Mouse (Mus musculus): ENCODE data around the gene Dolpp1. TPM values are rescaled to one million over a fixed set of nuclear protein-coding genes. Genes with fewer than 3 reads are reported as not detected.
A peak's percentile ranks its signal among the peaks of the same experiment; 100 is the strongest.

Gene Dolpp1
- polyA plus RNA-seq, 1 experiment = 19.4 TPM

GRCm38 (mm10) chr2:30389000-30389399 lies 3.1 kb upstream of the Dolpp1 start:
- Histone ChIP-seq H3K4me3 (ENCODE audit: insufficient read depth, poor library complexity, severe bottlenecking) (no peak overlapping the region), H3K27me3 (ENCODE audit: control insufficient read depth, insufficient read depth, insufficient read length) (no peaks in the 10 kb centered on the region), H3K79me2 (ENCODE audit: control insufficient read depth, insufficient read depth) (peaks cover 11% of the 10 kb centered on the region), H3K36me3 (ENCODE audit: control insufficient read depth, insufficient read depth) (no peaks in the 10 kb centered on the region), H3K79me3 (ENCODE audit: low read depth) (peaks cover 5% of the 10 kb centered on the region), H3ac (ENCODE audit: control insufficient read depth, insufficient read length, low read depth) (no peak overlapping the region)
- no peak for TF ChIP-seq MYOG (IDR thresholded peaks at IDR 0.05; ENCODE audit: control insufficient read depth, extremely low read depth, insufficient read length)
- no peak for TF ChIP-seq MYOD1 (IDR thresholded peaks at IDR 0.05; ENCODE audit: control insufficient read depth, insufficient read length, low read depth)
- no peak for TF ChIP-seq CTCF (IDR thresholded peaks at IDR 0.05; ENCODE audit: control insufficient read depth, insufficient read depth, insufficient read length)
- TF ChIP-seq CEBPB (IDR thresholded peaks at IDR 0.05; ENCODE audit: low read depth) = no peak
- TF ChIP-seq MAX (IDR thresholded peaks at IDR 0.05) = no peak
- TF ChIP-seq FOSL1 (IDR thresholded peaks at IDR 0.05; ENCODE audit: insufficient read depth, low read length, poor library complexity, severe bottlenecking) = no peak
- no peak for TF ChIP-seq USF1 (IDR thresholded peaks at IDR 0.05; ENCODE audit: low read depth)

DNA sequence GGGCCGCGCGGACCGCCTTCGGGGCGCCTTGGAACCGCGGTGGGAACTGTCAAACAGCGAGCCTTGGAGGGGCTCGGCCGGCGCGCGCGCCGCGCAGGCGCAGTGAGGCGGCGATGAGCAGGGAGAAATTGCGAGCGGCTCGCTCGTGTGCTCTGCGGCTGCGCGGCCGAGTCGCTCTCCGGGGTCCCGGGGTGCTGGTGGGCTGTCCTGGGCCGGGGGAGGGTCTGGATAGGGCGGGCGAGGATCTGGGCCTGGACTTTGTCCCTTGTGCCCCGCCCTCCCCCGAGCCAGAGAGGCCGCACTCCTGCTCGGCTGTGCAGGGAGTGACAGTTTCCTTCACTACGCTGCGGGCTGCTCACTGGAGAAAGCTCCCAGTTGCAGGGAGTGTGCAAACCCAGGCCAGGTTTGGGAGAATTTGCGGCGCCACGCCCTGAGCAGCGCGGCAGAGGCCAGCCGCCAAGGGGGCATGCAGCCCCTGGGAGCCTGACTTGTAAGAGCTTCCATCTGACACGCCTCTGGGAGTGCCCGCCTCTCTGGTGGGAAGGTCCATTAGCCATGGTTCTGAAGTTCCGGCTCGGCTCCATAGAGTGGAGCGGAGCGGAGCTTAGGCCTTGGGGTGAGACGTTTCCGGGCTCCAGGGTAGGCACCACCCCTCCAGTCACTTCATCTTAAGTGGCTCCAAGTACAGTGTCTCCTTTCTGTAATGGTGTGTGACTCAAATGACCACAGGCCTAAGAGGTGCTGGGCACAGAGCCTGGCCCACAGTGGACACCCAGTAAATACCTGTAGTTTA lies 719 bp downstream of the Dolpp1 start:
- H3K4me3 ChIP-seq (ENCODE audit: insufficient read depth, poor library complexity, severe bottlenecking) = peak overlapping the region; percentile 83
- peaks cover 5% of the 10 kb centered on the region for H3K79me3 ChIP-seq (ENCODE audit: low read depth)
- H3K27me3 ChIP-seq (ENCODE audit: control insufficient read depth, insufficient read depth, insufficient read length) = no peaks in the 10 kb centered on the region
- peaks cover 10% of the 10 kb centered on the region for H3K36me3 ChIP-seq (ENCODE audit: control insufficient read depth, insufficient read depth)
- peaks cover 25% of the 10 kb centered on the region for H3K79me2 ChIP-seq (ENCODE audit: control insufficient read depth, insufficient read depth)
- peak overlapping the region; percentile 51 for H3ac ChIP-seq (ENCODE audit: control insufficient read depth, insufficient read length, low read depth)
- TF ChIP-seq CEBPB (IDR thresholded peaks at IDR 0.05; ENCODE audit: low read depth) (no peak), MYOG (IDR thresholded peaks at IDR 0.05; ENCODE audit: control insufficient read depth, extremely low read depth, insufficient read length) (no peak), CTCF (IDR thresholded peaks at IDR 0.05; ENCODE audit: control insufficient read depth, insufficient read depth, insufficient read length) (no peak), FOSL1 (IDR thresholded peaks at IDR 0.05; ENCODE audit: insufficient read depth, low read length, poor library complexity, severe bottlenecking) (no peak), MYOD1 (IDR thresholded peaks at IDR 0.05; ENCODE audit: control insufficient read depth, insufficient read length, low read depth) (no peak), MAX (IDR thresholded peaks at IDR 0.05) (no peak), USF1 (IDR thresholded peaks at IDR 0.05; ENCODE audit: low read depth) (no peak)

GRCm38 (mm10) chr2:30393370-30393656 lies 1.3 kb downstream of the Dolpp1 start:
- peaks cover 15% of the 10 kb centered on the region for H3K36me3 ChIP-seq (ENCODE audit: control insufficient read depth, insufficient read depth)
- no peaks in the 10 kb centered on the region for H3K27me3 ChIP-seq (ENCODE audit: control insufficient read depth, insufficient read depth, insufficient read length)
- no peak for TF ChIP-seq FOSL1 (IDR thresholded peaks at IDR 0.05; ENCODE audit: insufficient read depth, low read length, poor library complexity, severe bottlenecking)
- TF ChIP-seq MAX (IDR thresholded peaks at IDR 0.05) = no peak
- no peak for TF ChIP-seq MYOD1 (IDR thresholded peaks at IDR 0.05; ENCODE audit: control insufficient read depth, insufficient read length, low read depth)
- TF ChIP-seq USF1 (IDR thresholded peaks at IDR 0.05; ENCODE audit: low read depth) = no peak
- no peak for TF ChIP-seq MYOG (IDR thresholded peaks at IDR 0.05; ENCODE audit: control insufficient read depth, extremely low read depth, insufficient read length)
- TF ChIP-seq CTCF (IDR thresholded peaks at IDR 0.05; ENCODE audit: control insufficient read depth, insufficient read depth, insufficient read length) = no peak
- no peak for TF ChIP-seq CEBPB (IDR thresholded peaks at IDR 0.05; ENCODE audit: low read depth)
- peaks cover 5% of the 10 kb centered on the region for H3K79me3 ChIP-seq (ENCODE audit: low read depth)
- H3ac ChIP-seq (ENCODE audit: control insufficient read depth, insufficient read length, low read depth) = peak overlapping the region; percentile 51
- peaks cover 25% of the 10 kb centered on the region for H3K79me2 ChIP-seq (ENCODE audit: control insufficient read depth, insufficient read depth)
- peak overlapping the region; percentile 83 for H3K4me3 ChIP-seq (ENCODE audit: insufficient read depth, poor library complexity, severe bottlenecking)

- Histone ChIP-seq H3K36me3 (ENCODE audit: control insufficient read depth, insufficient read depth) (peaks cover 26% of the 10 kb centered on the region), H3K4me3 (ENCODE audit: insufficient read depth, poor library complexity, severe bottlenecking) (no peak overlapping the region), H3K79me3 (ENCODE audit: low read depth) (peaks cover 5% of the 10 kb centered on the region), H3K79me2 (ENCODE audit: control insufficient read depth, insufficient read depth) (peaks cover 25% of the 10 kb centered on the region), H3K27me3 (ENCODE audit: control insufficient read depth, insufficient read depth, insufficient read length) (no peaks in the 10 kb centered on the region), H3ac (ENCODE audit: control insufficient read depth, insufficient read length, low read depth) (no peak overlapping the region)
- TF ChIP-seq USF1 (IDR thresholded peaks at IDR 0.05; ENCODE audit: low read depth) (no peak), FOSL1 (IDR thresholded peaks at IDR 0.05; ENCODE audit: insufficient read depth, low read length, poor library complexity, severe bottlenecking) (no peak), CTCF (IDR thresholded peaks at IDR 0.05; ENCODE audit: control insufficient read depth, insufficient read depth, insufficient read length) (no peak), MYOD1 (IDR thresholded peaks at IDR 0.05; ENCODE audit: control insufficient read depth, insufficient read length, low read depth) (no peak), CEBPB (IDR thresholded peaks at IDR 0.05; ENCODE audit: low read depth) (no peak), MAX (IDR thresholded peaks at IDR 0.05) (no peak), MYOG (IDR thresholded peaks at IDR 0.05; ENCODE audit: control insufficient read depth, extremely low read depth, insufficient read length) (no peak)
Measured at GRCm38 (mm10) chr2:30395757-30396156, 3.7 kb downstream of the Dolpp1 start.

- peaks cover 26% of the 10 kb centered on the region for H3K36me3 ChIP-seq (ENCODE audit: control insufficient read depth, insufficient read depth)
Measured at GRCm38 (mm10) chr2:30396246-30396645, 4.2 kb downstream of the Dolpp1 start.

More at GRCm38 (mm10) chr2:30396246-30396645, 4.2 kb downstream of the Dolpp1 start:
- H3K79me2 ChIP-seq (ENCODE audit: control insufficient read depth, insufficient read depth) = peaks cover 25% of the 10 kb centered on the region
- peaks cover 5% of the 10 kb centered on the region for H3K79me3 ChIP-seq (ENCODE audit: low read depth)
- H3ac ChIP-seq (ENCODE audit: control insufficient read depth, insufficient read length, low read depth) = no peak overlapping the region
- TF ChIP-seq FOSL1 (IDR thresholded peaks at IDR 0.05; ENCODE audit: insufficient read depth, low read length, poor library complexity, severe bottlenecking) (no peak), CEBPB (IDR thresholded peaks at IDR 0.05; ENCODE audit: low read depth) (no peak), MYOG (IDR thresholded peaks at IDR 0.05; ENCODE audit: control insufficient read depth, extremely low read depth, insufficient read length) (no peak), MYOD1 (IDR thresholded peaks at IDR 0.05; ENCODE audit: control insufficient read depth, insufficient read length, low read depth) (no peak), CTCF (IDR thresholded peaks at IDR 0.05; ENCODE audit: control insufficient read depth, insufficient read depth, insufficient read length) (no peak), USF1 (IDR thresholded peaks at IDR 0.05; ENCODE audit: low read depth) (no peak)
- H3K4me3 ChIP-seq (ENCODE audit: insufficient read depth, poor library complexity, severe bottlenecking) = no peak overlapping the region
- H3K27me3 ChIP-seq (ENCODE audit: control insufficient read depth, insufficient read depth, insufficient read length) = no peaks in the 10 kb centered on the region

Data from C2C12 (cell line).